In the genomic region with DNA sequence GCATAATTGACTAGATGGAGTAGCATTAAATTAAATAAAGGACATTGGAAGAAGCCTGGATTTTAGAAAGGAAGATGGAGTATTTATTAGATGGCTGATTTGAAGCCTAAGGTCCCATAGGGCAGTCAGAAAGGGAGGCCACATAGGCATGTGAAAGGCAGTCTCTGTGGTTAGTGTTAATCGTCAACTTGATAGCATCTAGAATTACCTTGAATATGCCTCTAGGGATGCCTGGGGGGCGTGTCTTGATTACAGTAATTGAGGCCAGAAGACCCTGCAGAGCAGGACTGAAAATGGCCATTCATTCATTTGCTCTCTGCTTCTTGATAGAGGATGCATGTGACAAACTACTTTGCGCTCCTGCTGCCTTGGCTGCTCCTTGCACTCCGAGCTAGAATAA, we compare ENCODE assay signal across 19 mouse cellular contexts.
"Had no signal": no experiment of that assay in that cellular context is flagged by ENCODE, and none has a peak within 500 bp of the region (broad histone marks: within the 10 kb centered on the region; RNA-seq: fewer than 3 reads in every experiment).

No protein-coding gene starts in this region.

- ATAC-seq: midbrain, embryonic 15.5 days had no signal

- H3K27me3 ChIP-seq: kidney, embryonic 15.5 days; liver, embryonic 13.5 days; midbrain, embryonic 12.5 days; midbrain, embryonic 15.5 days; neural tube, embryonic 12.5 days had no signal

- H3K4me3 ChIP-seq: kidney, embryonic 15.5 days; left cerebral cortex, adult 2 months; liver, embryonic 13.5 days; midbrain, embryonic 12.5 days; midbrain, embryonic 15.5 days; neural tube, embryonic 12.5 days had no signal

- H3K9me3 ChIP-seq: kidney, embryonic 15.5 days; liver, embryonic 13.5 days; midbrain, embryonic 12.5 days; midbrain, embryonic 15.5 days; neural tube, embryonic 12.5 days had no signal

- H3K9ac ChIP-seq: kidney, embryonic 15.5 days; liver, embryonic 13.5 days; midbrain, embryonic 12.5 days; midbrain, embryonic 15.5 days; neural tube, embryonic 12.5 days had no signal

- H3K4me2 ChIP-seq: kidney, embryonic 15.5 days; liver, embryonic 13.5 days; midbrain, embryonic 12.5 days; midbrain, embryonic 15.5 days; neural tube, embryonic 12.5 days had no signal

- H3K27ac ChIP-seq: kidney, embryonic 15.5 days; left cerebral cortex, adult 2 months; liver, embryonic 13.5 days; midbrain, embryonic 12.5 days; midbrain, embryonic 15.5 days; neural tube, embryonic 12.5 days; stomach, postnatal 0 days had no signal

- H3K36me3 ChIP-seq: kidney, embryonic 15.5 days; liver, embryonic 13.5 days; midbrain, embryonic 12.5 days; midbrain, embryonic 15.5 days; neural tube, embryonic 12.5 days had no signal

- H3K4me1 ChIP-seq: kidney, embryonic 15.5 days; midbrain, embryonic 12.5 days; midbrain, embryonic 15.5 days; neural tube, embryonic 12.5 days had no signal

- DNase-seq: kidney, postnatal 10 days; kidney, postnatal 36 days; layer of hippocampus, postnatal 36 days; liver, embryonic 13.5 days; lung, adult 2 months; lung, postnatal 14 days; lung, postnatal 4 days; right cerebral cortex, adult 18-20 months; right cerebral cortex, postnatal 14 days; right cerebral cortex, postnatal 4 days; thymus, adult 2 months; thymus, postnatal 14 days; thymus, postnatal 4 days had no signal
